Mouse (Mus musculus) limb, embryonic 13.5 days (tissue): Measurements from ENCODE around the gene Ms4a15. TPM values are rescaled to one million over a fixed set of nuclear protein-coding genes. Genes with fewer than 3 reads are reported as not detected.

Source experiments
- ATAC-seq: fragments of 200-750 bp; cut with Nextera tagmentation; 2 replicates; pipeline ENCODE4 v1.8.0; 2017; ENCODE audit warnings: low read depth, moderate number of reproducible peaks, moderate TSS enrichment; ENCODE audit not compliant: low FRiP score
- H3K27ac ChIP-seq: fragments of 300-500 bp; sonication (generic); 2 replicates; pipeline ENCODE4 v1.5.1; 2015; ENCODE audit warnings: inconsistent platforms, mild to moderate bottlenecking, moderate library complexity
- H3K27me3 ChIP-seq: fragments of 300-500 bp; sonication (generic); 2 replicates; pipeline ENCODE4 v1.6.1; 2015; ENCODE audit warnings: mild to moderate bottlenecking, inconsistent platforms
- H3K36me3 ChIP-seq: fragments of 300-500 bp; sonication (generic); 2 replicates; pipeline ENCODE4 v1.6.1; 2015; ENCODE audit warnings: inconsistent platforms, mild to moderate bottlenecking, moderate library complexity
- H3K4me1 ChIP-seq: fragments of 300-500 bp; sonication (generic); 2 replicates; pipeline ENCODE4 v1.6.1; 2015; ENCODE audit warnings: inconsistent platforms
- H3K4me2 ChIP-seq: fragments of 300-500 bp; sonication (generic); replicated peaks from 2 replicates; pipeline ENCODE4 v1.6.1; 2015; ENCODE audit warnings: inconsistent platforms, mild to moderate bottlenecking, moderate library complexity
- H3K4me3 ChIP-seq: fragments of 300-500 bp; sonication (generic); 2 replicates; pipeline ENCODE4 v1.5.1; 2015; ENCODE audit warnings: moderate library complexity, mild to moderate bottlenecking, inconsistent platforms
- H3K9ac ChIP-seq: fragments of 300-500 bp; sonication (generic); 2 replicates; pipeline ENCODE4 v1.6.1; 2015; ENCODE audit warnings: mild to moderate bottlenecking, inconsistent platforms
- H3K9me3 ChIP-seq: fragments of 300-500 bp; sonication (generic); 2 replicates; pipeline ENCODE4 v1.6.1; 2016; ENCODE audit warnings: inconsistent platforms
- WGBS: fragments of 180-500 bp; shearing (Covaris S2); methylation state at CpG from one replicate; pipeline ENCODE4 v1.1.7; 2015; 5-methylcytosine and 5-hydroxymethylcytosine counted together
- polyA plus RNA-seq: library from polyadenylated mRNA; unstranded; fragments of >200 nt; fragmentation: Nextera tagmentation; extraction: Ambion mirVana; gene quantifications from 2 replicates; pipeline ENCODE4 v1.2.1, GENCODE M21; 2015

Ms4a15 gene
- polyA plus RNA-seq, 1 experiment from 2014 or later = not detected

GRCm38 (mm10) chr19:10959085-10959977, 33.7 kb downstream of the Ms4a15 start:
- WGBS = 25% methylated on average over 11 of the region's 11 CpGs
- H3K4me1 ChIP-seq = 0 out of 2 replicates have a peak, but pooled peaks cover 2% of the 10 kb centered on the region
- H3K9ac ChIP-seq = no peak overlapping the region

GRCm38 (mm10) chr19:10952021-10952939, 40.8 kb downstream of the Ms4a15 start:
- WGBS = 70% methylated on average over 11 of the region's 11 CpGs

More at GRCm38 (mm10) chr19:10959085-10959977, 33.7 kb downstream of the Ms4a15 start:
- Histone ChIP-seq H3K4me3 (no peak overlapping the region), H3K36me3 (no peaks in the 10 kb centered on the region), H3K4me2 (0 out of 2 replicates have a peak overlapping the region, but pooled peaks have one; percentile 38), H3K27ac (no peak overlapping the region), H3K27me3 (peaks cover 24% of the 10 kb centered on the region; the same call in 1 of the 2 replicates), H3K9me3 (no peaks in the 10 kb centered on the region)
- ATAC-seq = peak; percentile 85

GRCm38 (mm10) chr19:10949558-10949957, 43.5 kb downstream of the Ms4a15 start:
- Histone ChIP-seq H3K4me1 (peaks cover 27% of the 10 kb centered on the region), H3K4me2 (peak overlapping the region; percentile 95), H3K27ac (peak overlapping the region; percentile 44; the same call in 1 of the 2 replicates), H3K36me3 (peaks cover 13% of the 10 kb centered on the region), H3K9me3 (no peaks in the 10 kb centered on the region), H3K4me3 (peak overlapping the region; percentile 84), H3K9ac (peak overlapping the region; percentile 54; the same call in 1 of the 2 replicates), H3K27me3 (peaks cover 4% of the 10 kb centered on the region; the same call in 1 of the 2 replicates)
- no peak; the same call in 1 of the 2 replicates for ATAC-seq
- WGBS = 40% methylated on average over 9 of the region's 9 CpGs

More at GRCm38 (mm10) chr19:10952021-10952939, 40.8 kb downstream of the Ms4a15 start:
- Histone ChIP-seq H3K9me3 (no peaks in the 10 kb centered on the region), H3K4me2 (0 out of 2 replicates have a peak overlapping the region, but pooled peaks have one; percentile 7), H3K36me3 (no peaks in the 10 kb centered on the region), H3K27me3 (peaks cover 7% of the 10 kb centered on the region; the same call in 1 of the 2 replicates), H3K27ac (0 out of 2 replicates have a peak overlapping the region, but pooled peaks have one; percentile 28), H3K4me1 (peaks cover 15% of the 10 kb centered on the region), H3K4me3 (no peak overlapping the region), H3K9ac (0 out of 2 replicates have a peak overlapping the region, but pooled peaks have one; percentile 13)
- ATAC-seq = peak; percentile 59

- Histone ChIP-seq H3K9ac (peak within 1 kb of the TSS; percentile 90), H3K27ac (peak within 1 kb of the TSS; percentile 44; the same call in 1 of the 2 replicates), H3K4me3 (peak within 1 kb of the TSS; percentile 84), H3K4me1 (peaks cover 27% of the 10 kb centered on the region), H3K27me3 (peaks cover 4% of the 10 kb centered on the region; the same call in 1 of the 2 replicates), H3K9me3 (no peaks in the 10 kb centered on the region), H3K36me3 (peaks cover 18% of the 10 kb centered on the region), H3K4me2 (peak within 1 kb of the TSS; percentile 95)
- under 1% methylated on average over 30 of the region's 30 CpGs for WGBS
- peak; percentile 96 for ATAC-seq
These were observed 43.9 kb downstream of the Ms4a15 start, which contains the start of gene Ccdc86 for GRCm38 (mm10) chr19:10949112-10949511. TSS of gene Ccdc86 (minus strand) at chr19:10949266.

GRCm38 (mm10) chr19:10948416-10948815, 44.6 kb downstream of the Ms4a15 start:
- Histone ChIP-seq H3K36me3 (peaks cover 25% of the 10 kb centered on the region), H3K4me1 (peaks cover 27% of the 10 kb centered on the region), H3K4me2 (peak overlapping the region; percentile 95), H3K9me3 (no peaks in the 10 kb centered on the region), H3K9ac (peak overlapping the region; percentile 90), H3K27ac (no peak overlapping the region), H3K27me3 (0 out of 2 replicates have a peak, but pooled peaks cover 4% of the 10 kb centered on the region), H3K4me3 (peak overlapping the region; percentile 84)
- WGBS = under 1% methylated on average over 20 of the region's 20 CpGs
- ATAC-seq = no peak

GRCm38 (mm10) chr19:10947219-10947618, 45.8 kb downstream of the Ms4a15 start:
- H3K9ac ChIP-seq = peak overlapping the region; percentile 90
- H3K4me3 ChIP-seq = peak overlapping the region; percentile 84
- WGBS = 87% methylated on average over 5 of the region's 5 CpGs
- H3K36me3 ChIP-seq = peaks cover 37% of the 10 kb centered on the region
- H3K4me1 ChIP-seq = peaks cover 27% of the 10 kb centered on the region
- H3K27me3 ChIP-seq = 0 out of 2 replicates have a peak, but pooled peaks cover 2% of the 10 kb centered on the region
- ATAC-seq = no peak
- H3K9me3 ChIP-seq = no peaks in the 10 kb centered on the region
- no peak overlapping the region for H3K27ac ChIP-seq
- peak overlapping the region; percentile 95 for H3K4me2 ChIP-seq

- Histone ChIP-seq H3K4me1 (peaks cover 27% of the 10 kb centered on the region), H3K9ac (peak overlapping the region; percentile 90), H3K27ac (no peak overlapping the region), H3K27me3 (no peaks in the 10 kb centered on the region), H3K4me2 (peak overlapping the region; percentile 95), H3K36me3 (peaks cover 42% of the 10 kb centered on the region), H3K9me3 (no peaks in the 10 kb centered on the region), H3K4me3 (peak overlapping the region; percentile 84; the same call in 1 of the 2 replicates)
- no peak for ATAC-seq
- 89% methylated on average over 3 of the region's 3 CpGs for WGBS
These were observed 46.5 kb downstream of the Ms4a15 start for GRCm38 (mm10) chr19:10946506-10946905.

GRCm38 (mm10) chr19:10943955-10944354, 49.1 kb downstream of the Ms4a15 start:
- 81% methylated on average over 3 of the region's 3 CpGs for WGBS
- ATAC-seq = no peak
- Histone ChIP-seq H3K9ac (no peak overlapping the region), H3K4me3 (no peak overlapping the region), H3K27ac (no peak overlapping the region), H3K9me3 (no peaks in the 10 kb centered on the region), H3K27me3 (no peaks in the 10 kb centered on the region; the same call in 1 of the 2 replicates), H3K4me1 (peaks cover 37% of the 10 kb centered on the region), H3K4me2 (no peak overlapping the region), H3K36me3 (peaks cover 42% of the 10 kb centered on the region)

GRCm38 (mm10) chr19:10940801-10941457, 52.1 kb downstream of the Ms4a15 start:
- Histone ChIP-seq H3K9me3 (no peaks in the 10 kb centered on the region; the same call in 1 of the 2 replicates), H3K4me2 (peak overlapping the region; percentile 89), H3K9ac (peak overlapping the region; percentile 71), H3K4me1 (peaks cover 12% of the 10 kb centered on the region), H3K36me3 (peaks cover 38% of the 10 kb centered on the region), H3K4me3 (peak overlapping the region; percentile 46), H3K27me3 (peaks cover 3% of the 10 kb centered on the region; the same call in 1 of the 2 replicates), H3K27ac (no peak overlapping the region)
- WGBS = 2% methylated on average over 40 of the region's 40 CpGs
- peak; percentile 57; the same call in 1 of the 2 replicates for ATAC-seq

GRCm38 (mm10) chr19:10940097-10940800, 52.8 kb downstream of the Ms4a15 start:
- Histone ChIP-seq H3K27me3 (peaks cover 3% of the 10 kb centered on the region; the same call in 1 of the 2 replicates), H3K9ac (peak overlapping the region; percentile 71), H3K36me3 (peaks cover 35% of the 10 kb centered on the region), H3K4me1 (peaks cover 12% of the 10 kb centered on the region), H3K27ac (no peak overlapping the region), H3K9me3 (no peaks in the 10 kb centered on the region; the same call in 1 of the 2 replicates), H3K4me3 (peak overlapping the region; percentile 46), H3K4me2 (peak overlapping the region; percentile 89)
- ATAC-seq = peak; percentile 88
- WGBS = 20% methylated on average over 37 of the region's 37 CpGs
